Mouse (Mus musculus): Measurements from ENCODE around the gene E030018B13Rik.

- TF ChIP-seq CTCF (IDR thresholded peaks at IDR 0.05; ENCODE audit: low read depth) = no peak
- TF ChIP-seq EP300 (IDR thresholded peaks at IDR 0.05; ENCODE audit: low read depth) = no peak
Observed at GRCm38 (mm10) chr7:63938914-63939396, 22.3 kb downstream of the E030018B13Rik start, which contains the start of gene Klf13.

Measured in liver, postnatal 0 days (tissue).